Mouse (Mus musculus): Measurements from ENCODE around the gene Tbxas1. TPM values are rescaled to one million over a fixed set of nuclear protein-coding genes. Genes with fewer than 3 reads are reported as not detected.
A peak's percentile ranks its signal among the peaks of the same experiment; 100 is the strongest.

The Tbxas1 gene
- total RNA-seq, 4 experiments from 2014 or later = 0.87 to 3.9 (median 1.6) TPM

DNA sequence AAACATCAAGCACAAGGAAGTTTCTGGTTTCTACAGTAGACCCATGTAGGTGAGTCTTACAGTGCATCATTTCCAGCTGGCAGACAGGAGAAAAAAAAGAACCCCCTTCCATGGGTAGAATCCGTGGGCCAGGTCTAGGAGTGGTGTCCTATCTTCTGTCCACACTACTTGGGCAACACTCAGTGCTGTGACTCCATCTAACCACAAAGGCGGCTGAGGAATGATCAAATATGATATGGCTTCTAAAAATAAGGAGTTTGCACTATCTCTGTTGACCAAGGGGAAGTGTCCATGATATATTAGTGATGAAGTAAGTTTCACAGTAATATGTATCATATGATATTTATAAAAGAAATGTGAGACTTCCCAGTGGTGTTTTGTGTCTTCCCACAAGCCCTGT, 16.8 kb downstream of the Tbxas1 start:
- DNase-seq (ENCODE audit: low spot score) = no peak

DNA sequence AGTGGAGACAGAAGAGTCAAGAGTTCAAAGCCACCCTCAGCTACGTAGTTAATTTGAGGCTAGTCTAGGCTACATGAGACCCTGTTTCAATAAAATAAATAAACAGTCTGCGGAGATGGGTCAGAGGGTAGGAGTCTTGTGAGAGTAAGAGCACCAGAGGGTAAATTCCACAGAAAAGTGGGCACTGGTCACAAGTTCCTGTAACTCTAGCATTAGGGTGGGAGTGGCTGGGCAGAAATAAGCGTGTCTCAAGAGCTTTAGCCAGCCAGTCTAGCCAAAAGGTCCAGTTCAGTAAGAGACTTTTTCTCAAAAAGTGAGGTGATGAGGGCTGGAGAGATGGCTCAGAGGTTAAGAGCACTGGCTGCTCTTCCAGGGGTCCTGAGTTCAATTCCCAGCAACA, 18.4 kb downstream of the Tbxas1 start:
- no peak for DNase-seq (ENCODE audit: low spot score)

DNA sequence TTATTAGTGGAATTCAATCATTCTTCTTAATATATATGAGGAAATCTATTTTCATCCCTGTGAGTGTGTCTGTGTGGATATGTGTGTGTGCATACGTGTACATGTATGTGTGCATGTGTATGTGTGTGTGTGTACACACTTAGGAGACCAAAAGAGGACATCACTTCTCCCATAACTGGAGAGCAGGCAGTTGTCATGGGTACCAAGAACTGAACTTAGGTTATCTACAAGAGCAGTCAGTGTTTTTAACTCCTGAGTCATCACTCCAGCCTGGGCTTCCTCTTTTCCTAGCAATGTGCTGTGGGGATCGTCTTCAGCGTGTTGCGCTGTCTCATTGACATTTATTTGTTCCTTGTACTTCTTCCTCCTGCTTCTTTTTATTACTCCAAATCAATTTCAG, 24.9 kb downstream of the Tbxas1 start:
- peak; percentile 16 for DNase-seq (ENCODE audit: low spot score)

DNA sequence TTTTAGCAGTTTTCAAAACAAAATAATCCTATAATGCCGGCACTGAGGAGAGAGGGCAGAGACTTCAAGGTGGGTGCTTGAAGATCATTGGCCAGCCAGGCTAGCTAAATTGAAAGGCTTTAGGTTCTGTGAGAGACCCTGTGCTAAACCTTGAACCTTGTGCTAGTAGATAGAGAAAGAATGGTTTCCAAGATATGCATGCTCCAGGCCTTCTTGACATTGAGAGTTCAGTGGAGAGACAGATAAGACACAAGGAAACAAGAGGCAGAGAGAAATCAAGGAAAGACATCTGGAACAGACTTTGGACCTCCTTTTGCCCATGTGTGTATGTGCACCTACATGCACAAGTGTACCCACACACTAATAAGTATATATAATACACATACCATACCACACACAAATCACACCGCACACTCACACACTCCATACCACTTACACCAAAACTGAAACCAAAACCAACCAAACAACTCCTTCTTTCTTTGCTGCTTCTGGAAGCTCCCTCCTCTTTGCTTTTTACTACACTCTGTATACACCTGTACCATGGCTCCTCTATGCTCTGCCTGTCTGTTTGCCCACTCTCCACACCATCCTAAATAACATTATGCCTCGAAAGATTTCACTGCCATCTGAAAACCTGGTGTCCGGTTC, 25.4 kb downstream of the Tbxas1 start:
- no peak for DNase-seq (ENCODE audit: low spot score)

DNA sequence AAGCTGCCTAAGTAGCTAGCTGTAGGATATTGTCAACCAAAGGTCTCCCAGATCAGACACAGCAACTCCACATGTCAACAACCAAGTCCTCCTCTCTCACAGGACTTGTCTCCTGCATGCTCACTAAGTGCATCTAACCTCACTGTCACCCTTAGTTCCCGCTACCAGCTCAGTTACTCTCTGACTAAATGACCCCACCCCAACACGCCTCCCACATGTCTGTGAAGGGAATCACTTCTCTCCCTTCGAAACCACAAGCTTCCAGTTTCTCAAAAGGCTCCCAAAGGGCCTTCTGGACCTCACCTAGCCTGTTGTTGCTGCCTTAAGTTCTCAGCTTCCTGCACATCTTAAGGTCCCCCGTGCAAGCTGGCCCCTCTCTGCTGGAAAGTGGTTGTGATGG, 25.9 kb downstream of the Tbxas1 start:
- no peak for DNase-seq (ENCODE audit: low spot score)

GRCm38 (mm10) chr6:38901636-38902035, 26.4 kb downstream of the Tbxas1 start:
- no peak for DNase-seq (ENCODE audit: low spot score)

DNA sequence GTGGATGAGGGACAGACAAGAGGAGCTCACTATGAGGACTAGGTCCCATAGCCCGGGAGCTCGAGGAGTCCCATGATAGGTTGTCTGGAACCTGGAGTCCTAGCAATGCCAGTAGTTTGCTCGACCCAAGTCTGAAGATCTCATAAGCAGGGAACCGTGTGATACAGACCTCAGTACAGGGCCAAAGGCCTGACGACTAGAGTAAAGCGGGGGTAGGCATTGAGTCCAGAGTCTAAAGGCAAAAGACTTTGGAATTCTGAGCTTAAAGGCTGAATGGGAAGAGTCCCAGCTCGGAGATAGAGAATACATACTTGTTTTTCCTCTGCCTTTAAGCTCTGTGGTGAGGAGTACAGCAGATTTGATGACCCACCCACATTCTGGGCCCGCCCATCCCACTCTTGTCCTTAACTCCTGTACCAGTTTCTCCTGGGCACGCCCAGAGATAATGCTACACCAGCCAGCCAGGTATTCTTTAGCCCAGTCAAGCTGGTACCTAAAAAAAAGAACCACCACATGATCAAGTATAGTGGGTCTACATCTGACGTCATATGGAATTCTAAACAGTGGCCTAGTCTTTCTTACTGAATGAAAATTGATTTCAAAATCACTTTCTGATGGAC, 27.7 kb downstream of the Tbxas1 start:
- DNase-seq (ENCODE audit: low spot score) = no peak

GRCm38 (mm10) chr6:38906005-38906404, 30.8 kb downstream of the Tbxas1 start:
- DNase-seq (ENCODE audit: low spot score) = no peak

DNA sequence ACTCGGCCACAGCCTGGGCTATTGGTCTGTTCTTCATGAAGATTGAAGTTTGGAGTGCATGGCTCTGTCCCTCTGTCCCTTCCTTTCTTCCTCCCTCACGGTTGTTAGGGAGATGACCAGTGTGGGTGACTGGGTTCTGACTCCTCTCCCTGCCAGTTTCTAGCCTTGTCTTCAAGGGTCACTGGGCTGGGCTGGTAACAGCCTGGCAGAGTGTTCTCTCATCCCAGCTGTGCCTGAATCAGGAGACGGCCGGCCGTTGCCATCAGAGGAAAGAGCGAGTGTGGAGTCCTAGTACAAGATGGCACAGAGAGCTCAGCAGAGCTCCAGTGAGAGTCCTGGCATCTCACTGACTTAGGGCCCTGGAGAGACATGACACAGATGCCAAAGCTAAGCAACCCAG, 33.2 kb downstream of the Tbxas1 start:
- no peak for DNase-seq (ENCODE audit: low spot score)

GRCm38 (mm10) chr6:38910828-38911559, 35.8 kb downstream of the Tbxas1 start:
- DNase-seq (ENCODE audit: low spot score) = peak; percentile 57

GRCm38 (mm10) chr6:38912121-38912660, 37.0 kb downstream of the Tbxas1 start:
- DNase-seq (ENCODE audit: low spot score) = no peak

GRCm38 (mm10) chr6:38912845-38913244, 37.6 kb downstream of the Tbxas1 start:
- DNase-seq (ENCODE audit: low spot score) = no peak

GRCm38 (mm10) chr6:38913386-38914042, 38.3 kb downstream of the Tbxas1 start:
- DNase-seq (ENCODE audit: low spot score) = no peak

GRCm38 (mm10) chr6:38914181-38914580, 39.0 kb downstream of the Tbxas1 start:
- no peak for DNase-seq (ENCODE audit: low spot score)

GRCm38 (mm10) chr6:38915776-38916175, 40.6 kb downstream of the Tbxas1 start:
- DNase-seq (ENCODE audit: low spot score) = no peak

- no peak for DNase-seq (ENCODE audit: low spot score)
These were observed 41.4 kb downstream of the Tbxas1 start for GRCm38 (mm10) chr6:38916571-38916970.

DNA sequence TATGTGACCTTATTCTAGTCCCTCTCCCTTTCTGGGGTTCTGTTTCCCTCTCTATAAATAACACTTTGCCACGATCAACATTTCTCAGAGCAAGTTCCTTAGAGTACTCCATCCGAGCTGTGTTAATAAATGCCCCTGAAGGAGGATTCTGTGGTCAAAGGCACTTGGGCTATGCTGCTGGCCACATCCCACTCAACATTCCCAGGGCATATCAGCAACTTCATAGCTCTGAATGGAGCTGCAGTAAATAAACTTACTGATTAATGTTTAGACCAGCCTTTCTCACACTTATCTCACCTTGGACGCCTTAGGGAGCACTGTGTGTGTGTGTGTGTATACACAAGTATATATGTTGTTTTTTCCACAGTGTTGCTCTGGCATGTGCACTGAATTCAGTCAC, 42.2 kb downstream of the Tbxas1 start:
- DNase-seq (ENCODE audit: low spot score) = no peak

DNA sequence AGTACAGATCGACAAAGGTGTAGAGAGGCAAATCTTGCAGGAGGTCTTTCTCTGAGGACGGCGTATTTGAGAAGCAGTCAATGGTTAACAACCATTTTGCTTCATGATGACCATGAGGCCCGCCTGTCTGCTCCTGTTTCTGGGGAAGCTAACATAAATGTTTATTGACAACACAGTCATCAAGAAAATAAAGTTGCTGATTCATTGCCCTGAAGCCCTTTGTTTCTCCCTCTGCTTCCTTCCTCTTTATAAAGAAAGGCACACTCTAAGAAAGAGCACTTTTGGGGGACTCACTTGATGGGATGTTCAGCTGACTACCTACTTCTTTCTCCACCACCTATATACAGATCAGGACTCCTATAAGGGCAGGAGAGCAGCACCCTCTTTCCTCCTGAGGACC, 43.5 kb downstream of the Tbxas1 start:
- peak; percentile 16 for DNase-seq (ENCODE audit: low spot score)

DNA sequence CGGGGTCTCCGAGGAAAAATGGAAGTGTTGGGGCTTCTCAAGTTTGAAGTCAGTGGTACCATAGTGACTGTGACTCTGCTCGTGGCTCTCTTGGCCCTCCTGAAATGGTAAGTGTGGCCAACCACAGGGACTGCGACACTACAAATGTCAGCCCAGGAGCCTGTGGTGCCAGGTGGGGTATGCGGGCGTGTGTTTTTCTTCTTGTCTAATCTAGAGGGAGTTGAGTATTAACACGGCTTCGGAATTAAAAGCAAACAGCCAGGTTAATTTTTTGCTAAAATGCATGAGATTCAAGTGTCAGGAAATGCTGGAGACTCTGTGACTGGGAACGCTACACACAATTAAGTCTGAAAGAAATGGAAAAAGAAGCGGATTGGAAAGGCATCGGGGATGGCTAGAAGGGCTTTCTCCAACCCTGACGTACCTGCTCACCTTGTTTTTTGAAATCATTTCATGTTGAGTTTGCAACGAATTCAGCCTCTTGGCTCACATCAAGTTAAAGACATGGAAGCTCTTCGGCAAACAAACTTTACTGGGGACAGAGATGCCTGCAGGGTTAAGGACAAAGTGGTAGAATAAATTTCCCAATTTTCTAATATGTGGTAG, 44.0 kb downstream of the Tbxas1 start:
- no peak for DNase-seq (ENCODE audit: low spot score)

- no peak for DNase-seq (ENCODE audit: low spot score)
These were observed 44.9 kb downstream of the Tbxas1 start for GRCm38 (mm10) chr6:38920141-38920540.

GRCm38 (mm10) chr6:38921095-38921809, 46.0 kb downstream of the Tbxas1 start:
- DNase-seq (ENCODE audit: low spot score) = no peak
